Comparison of ENCODE assay signal across 8 mouse cellular contexts in genomic region chr6:146577310-146578109, GRCm38 (mm10). TPM values are rescaled to one million over a fixed set of nuclear protein-coding genes. Genes with fewer than 3 reads are reported as not detected.
DNase-seq lines count a peak whose midpoint lies in the region; ATAC-seq and TF ChIP-seq lines count a peak whose summit lies in the region.

Gene Ints13 (minus strand): TSS chr6:146577835.

- no peaks in the 10 kb centered on the region for H3K36me3 ChIP-seq in ES-E14 (ENCODE audit: control insufficient read depth, insufficient read depth, low read length, poor library complexity, severe bottlenecking)
- 0 out of 2 replicates have a peak, but pooled peaks cover 3% of the 10 kb centered on the region for H3K36me3 ChIP-seq in forebrain, embryonic 15.5 days

- H3K27me3 ChIP-seq in forebrain, embryonic 15.5 days = no peaks in the 10 kb centered on the region

- intact Hi-C loops in heart, postnatal 25 days (cut with DNase I) = loop anchor here (5.0 kb wide), 1 partner anchor 75 kb away; the partner anchor contains the start of gene Itpr2

- under 1% methylated on average over 77 of the region's 77 CpGs for WGBS in forebrain, embryonic 15.5 days
- under 1% methylated on average over 76 of the region's 77 CpGs for WGBS in lung, adult 2 months

- H3K4me2 ChIP-seq in forebrain, embryonic 15.5 days (replicated peaks) = peak within 1 kb of the TSS; percentile 72

- peak; percentile 97 for ATAC-seq in forebrain, embryonic 15.5 days (replicated peaks)
- peak; percentile 94 for ATAC-seq in neutrophil, adult 5-6 weeks (ENCODE audit: extremely low read depth, insufficient number of reproducible peaks, low FRiP score, poor library complexity, severe bottlenecking)

- peak; percentile 97 for DNase-seq in ES-E14 (ENCODE audit: low read depth, low spot score)
- peak; percentile 99 for DNase-seq in cerebellum, adult 11-12 months
- DNase-seq in heart, postnatal 25 days (ENCODE audit: low spot score) = peak; percentile 96
- DNase-seq in layer of hippocampus, adult 18-20 months (ENCODE audit: low spot score in 2 of 2) = peak; percentile 95 to 98
- peak; percentile 96 for DNase-seq in lung, adult 2 months
- peak; percentile 95 to 96 for DNase-seq in thymus, adult 18-20 months

- peak within 1 kb of the TSS; percentile 94 for H3K27ac ChIP-seq in ES-E14 (ENCODE audit: insufficient read depth, low read depth, low read length, poor library complexity, severe bottlenecking)
- H3K27ac ChIP-seq in forebrain, embryonic 15.5 days (replicated peaks) = peak within 1 kb of the TSS; percentile 99

- peak within 1 kb of the TSS; percentile 100 for H3K9ac ChIP-seq in ES-E14 (ENCODE audit: insufficient read depth, low read depth, low read length, poor library complexity, severe bottlenecking)
- H3K9ac ChIP-seq in forebrain, embryonic 15.5 days (replicated peaks) = peak within 1 kb of the TSS; percentile 92

- in situ Hi-C loops in ES-E14 (cut with MboI; ENCODE audit: low sequenced_read_pairs in 2 of 2, unreplicated experiment in 2 of 2) = no loop called here

- peak within 1 kb of the TSS; percentile 83 to 100 for H3K4me3 ChIP-seq in ES-E14 (ENCODE audit: insufficient read depth in 1 of 2, low read depth in 1 of 2, low read length in 2 of 2, poor library complexity in 1 of 2, severe bottlenecking in 1 of 2)
- peak within 1 kb of the TSS; percentile 74 for H3K4me3 ChIP-seq in forebrain, embryonic 15.5 days
- H3K4me3 ChIP-seq in lung, adult 2 months (replicated peaks; ENCODE audit: extremely low read depth, low read depth, low read length) = peak within 1 kb of the TSS; percentile 91

- H3K9me3 ChIP-seq in ES-E14 (ENCODE audit: control insufficient read depth, insufficient read depth, low read depth, low read length) = no peaks in the 10 kb centered on the region
- no peaks in the 10 kb centered on the region for H3K9me3 ChIP-seq in forebrain, embryonic 15.5 days

- H3K4me1 ChIP-seq in ES-E14 (ENCODE audit: control insufficient read depth in 2 of 2, insufficient read depth in 2 of 2, low read length in 2 of 2, poor library complexity in 1 of 2) = peaks cover 0 to 3% of the 10 kb centered on the region in 2 experiments; a peak in 2 of 4 replicates
- peaks cover 42% of the 10 kb centered on the region for H3K4me1 ChIP-seq in forebrain, embryonic 15.5 days
- peaks cover 8% of the 10 kb centered on the region for H3K4me1 ChIP-seq in lung, adult 2 months (ENCODE audit: control insufficient read depth, insufficient read depth, low read length)

- TF ChIP-seq CTCF in lung, adult 2 months (IDR thresholded peaks at IDR 0.05; ENCODE audit: insufficient read depth, low read length) = no peak

- TF ChIP-seq POLR2A in lung, adult 2 months (IDR thresholded peaks at IDR 0.05; ENCODE audit: borderline replicate concordance, extremely low read depth, low read depth, low read length) = peak; percentile 86

TF ChIP-seq in ES-E14, 5 proteins besides CTCF, POLR2A, EP300 and RAD21:
- TF ChIP-seq MAFK (IDR thresholded peaks at IDR 0.05; ENCODE audit: insufficient read depth, low read depth, low read length) (no peak), ZC3H11A (IDR thresholded peaks at IDR 0.05; ENCODE audit: borderline replicate concordance, low read depth, low read length) (no peak), CHD2 (IDR thresholded peaks at IDR 0.05; ENCODE audit: low read depth, low read length) (peak; percentile 79), ZNF384 (IDR thresholded peaks at IDR 0.05; ENCODE audit: low read depth, low read length) (peak; percentile 98), HCFC1 (IDR thresholded peaks at IDR 0.05; ENCODE audit: borderline replicate concordance, insufficient read depth, low read length) (0 out of 2 replicates have a peak, but pooled peaks have one; percentile 51)

RNA-seq across cellular contexts. Expression of gene Ints13, which starts in this region (rescaled TPM):
- 47.9 and 69.2 TPM in 2 replicates for total RNA-seq in ES-E14 (2012; rRNA removed)
- 67.1 and 68.0 TPM in 2 replicates for polyA plus RNA-seq in forebrain, embryonic 15.5 days (2015; fragmentation: Nextera tagmentation; extraction: Ambion mirVana)
- total RNA-seq in heart, postnatal 25 days (2021) = 10 to 100 TPM; 20.7 to 21.3 TPM
- total RNA-seq in layer of hippocampus, adult 18-20 months (2021) = 10 to 100 TPM; 38.0 to 43.8 TPM
- 10.0 and 13.1 TPM in 2 replicates for polyA plus RNA-seq in lung, adult 2 months (2012; rRNA removed)
- 95.9 and 100 TPM in 2 replicates for total RNA-seq in neutrophil, adult 5-6 weeks (2017)

Comparison
In these comparisons a context has a peak if more than half of its experiments do, and no peak if none do; other contexts are left out.
1. Peak in every context shown above with its lines: DNase-seq, ATAC-seq, H3K4me3 ChIP-seq and H3K27ac ChIP-seq.